Mouse (Mus musculus) stomach, embryonic 15.5 days (tissue): ENCODE results near the gene Tada3. TPM values are rescaled to one million over a fixed set of nuclear protein-coding genes. Genes with fewer than 3 reads are reported as not detected.
A peak's percentile ranks its signal among the peaks of the same experiment; 100 is the strongest.

Experiments
- ATAC-seq: fragments of 200-750 bp; cut with Nextera tagmentation; 2 replicates; pipeline ENCODE4 v1.8.0; 2017; ENCODE audit warnings: low read depth, moderate number of reproducible peaks, moderate TSS enrichment; ENCODE audit not compliant: insufficient read depth, low FRiP score
- H3K27ac ChIP-seq: fragments of 300-500 bp; sonication (generic); 2 replicates; pipeline ENCODE4 v1.5.1; 2015; ENCODE audit warnings: mild to moderate bottlenecking, inconsistent platforms
- H3K27me3 ChIP-seq: fragments of 300-500 bp; sonication (generic); replicated peaks from 2 replicates; pipeline ENCODE4 v1.6.1; 2015; ENCODE audit warnings: inconsistent platforms
- H3K36me3 ChIP-seq: fragments of 300-500 bp; sonication (generic); 2 replicates; pipeline ENCODE4 v1.6.1; 2015; ENCODE audit warnings: inconsistent platforms
- H3K4me1 ChIP-seq: fragments of 300-500 bp; sonication (generic); 2 replicates; pipeline ENCODE4 v1.6.1; 2015; ENCODE audit warnings: inconsistent platforms
- H3K4me2 ChIP-seq: fragments of 300-500 bp; sonication (generic); 2 replicates; pipeline ENCODE4 v1.6.1; 2015; ENCODE audit warnings: mild to moderate bottlenecking, inconsistent platforms
- H3K4me3 ChIP-seq: fragments of 300-500 bp; sonication (generic); replicated peaks from 2 replicates; pipeline ENCODE4 v1.5.1; 2015; ENCODE audit warnings: inconsistent platforms
- H3K9ac ChIP-seq: fragments of 300-500 bp; sonication (generic); 2 replicates; pipeline ENCODE4 v1.6.1; 2015; ENCODE audit warnings: inconsistent platforms
- H3K9me3 ChIP-seq: fragments of 300-500 bp; sonication (generic); 2 replicates; pipeline ENCODE4 v1.6.1; 2016; ENCODE audit warnings: inconsistent platforms
- WGBS: fragments of 180-500 bp; shearing (Covaris S2); methylation state at CpG from one replicate; pipeline ENCODE4 v1.1.7; 2015; 5-methylcytosine and 5-hydroxymethylcytosine counted together
- polyA plus RNA-seq: library from polyadenylated mRNA; unstranded; fragments of >200 nt; fragmentation: Nextera tagmentation; extraction: Ambion mirVana; gene quantifications from 2 replicates; pipeline ENCODE4 v1.2.1, GENCODE M21; 2015

The Tada3 gene
- polyA plus RNA-seq, 1 experiment from 2014 or later: 44.2 TPM

- peaks cover 80% of the 10 kb centered on the region for H3K36me3 ChIP-seq
- 78% methylated on average over 11 of the region's 11 CpGs for WGBS
- no peak overlapping the region for H3K4me2 ChIP-seq
- H3K9ac ChIP-seq: no peak overlapping the region
- H3K27me3 ChIP-seq: no peaks in the 10 kb centered on the region
- H3K9me3 ChIP-seq: no peaks in the 10 kb centered on the region
- H3K4me1 ChIP-seq: no peaks in the 10 kb centered on the region
- no peak for ATAC-seq
- H3K27ac ChIP-seq: no peak overlapping the region
- H3K4me3 ChIP-seq: no peak overlapping the region
These were observed 7.6 kb upstream of the Tada3 start for GRCm38 (mm10) chr6:113385160-113385714.

GRCm38 (mm10) chr6:113384351-113384927 lies 6.8 kb upstream of the Tada3 start:
- ATAC-seq: no peak
- no peaks in the 10 kb centered on the region for H3K27me3 ChIP-seq
- H3K9me3 ChIP-seq: no peaks in the 10 kb centered on the region
- H3K9ac ChIP-seq: no peak overlapping the region
- WGBS: 93% methylated on average over 8 of the region's 8 CpGs
- H3K4me1 ChIP-seq: peaks cover under 1% of the 10 kb centered on the region; the same call in 1 of the 2 replicates
- no peak overlapping the region for H3K4me3 ChIP-seq
- peaks cover 73% of the 10 kb centered on the region for H3K36me3 ChIP-seq
- no peak overlapping the region for H3K4me2 ChIP-seq
- no peak overlapping the region for H3K27ac ChIP-seq

- no peak overlapping the region for H3K4me3 ChIP-seq
- ATAC-seq: no peak
- H3K9ac ChIP-seq: no peak overlapping the region
- no peaks in the 10 kb centered on the region for H3K27me3 ChIP-seq
- 89% methylated on average over 11 of the region's 11 CpGs for WGBS
- peaks cover 45% of the 10 kb centered on the region for H3K36me3 ChIP-seq
- H3K27ac ChIP-seq: no peak overlapping the region
- H3K9me3 ChIP-seq: no peaks in the 10 kb centered on the region
- H3K4me1 ChIP-seq: peaks cover 15% of the 10 kb centered on the region
- no peak overlapping the region for H3K4me2 ChIP-seq
These were observed 2.8 kb upstream of the Tada3 start for GRCm38 (mm10) chr6:113380480-113380879.

DNA sequence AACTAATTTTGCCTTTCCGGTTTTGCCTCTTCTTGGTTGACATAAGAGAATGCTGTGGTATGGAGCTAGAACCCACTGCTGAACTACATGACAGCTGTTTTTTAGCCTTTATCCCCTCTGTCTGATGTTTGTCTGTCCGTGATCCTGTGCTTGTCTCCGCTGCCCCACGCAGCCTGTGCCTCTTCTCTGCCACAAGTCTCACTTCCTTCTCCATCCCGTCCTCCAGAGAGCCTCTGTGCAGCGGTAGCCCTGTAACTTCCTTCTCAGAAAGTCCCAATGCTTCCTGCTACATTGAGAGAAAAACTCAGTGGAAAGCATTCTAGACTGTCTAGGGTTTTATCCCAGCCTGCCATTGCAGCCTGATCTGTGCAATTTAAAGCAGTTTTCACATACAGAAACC lies 1.6 kb upstream of the Tada3 start:
- 73% methylated on average over 6 of the region's 6 CpGs for WGBS
- Histone ChIP-seq H3K27ac (no peak overlapping the region), H3K27me3 (no peaks in the 10 kb centered on the region), H3K4me2 (peak overlapping the region; percentile 71), H3K4me1 (peaks cover 15% of the 10 kb centered on the region), H3K36me3 (peaks cover 43% of the 10 kb centered on the region), H3K9me3 (no peaks in the 10 kb centered on the region), H3K4me3 (peak overlapping the region; percentile 99), H3K9ac (no peak overlapping the region)
- ATAC-seq: no peak

DNA sequence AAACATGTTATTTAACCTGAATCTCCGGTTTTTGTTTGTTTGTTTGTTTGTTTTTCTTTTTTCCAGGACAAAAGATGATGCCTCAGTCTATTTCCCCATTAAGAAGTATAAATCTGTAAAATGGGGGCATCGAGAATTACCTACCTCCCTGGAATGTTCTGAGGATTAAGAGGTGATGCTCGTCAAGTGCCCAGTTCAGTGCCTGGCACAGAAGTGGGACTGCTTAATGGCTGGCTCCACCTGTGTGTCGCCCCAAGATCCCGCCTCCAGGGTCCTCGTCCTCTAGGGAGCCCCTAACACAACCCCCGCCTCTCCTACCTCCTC lies 549 bp downstream of the Tada3 start:
- Histone ChIP-seq H3K27me3 (no peaks in the 10 kb centered on the region), H3K4me2 (peak overlapping the region; percentile 71), H3K36me3 (peaks cover 45% of the 10 kb centered on the region), H3K9me3 (no peaks in the 10 kb centered on the region), H3K4me1 (peaks cover 15% of the 10 kb centered on the region), H3K4me3 (peak overlapping the region; percentile 99), H3K9ac (peak overlapping the region; percentile 98), H3K27ac (peak overlapping the region; percentile 98)
- WGBS: 4% methylated on average over 7 of the region's 7 CpGs
- ATAC-seq: no peak

DNA sequence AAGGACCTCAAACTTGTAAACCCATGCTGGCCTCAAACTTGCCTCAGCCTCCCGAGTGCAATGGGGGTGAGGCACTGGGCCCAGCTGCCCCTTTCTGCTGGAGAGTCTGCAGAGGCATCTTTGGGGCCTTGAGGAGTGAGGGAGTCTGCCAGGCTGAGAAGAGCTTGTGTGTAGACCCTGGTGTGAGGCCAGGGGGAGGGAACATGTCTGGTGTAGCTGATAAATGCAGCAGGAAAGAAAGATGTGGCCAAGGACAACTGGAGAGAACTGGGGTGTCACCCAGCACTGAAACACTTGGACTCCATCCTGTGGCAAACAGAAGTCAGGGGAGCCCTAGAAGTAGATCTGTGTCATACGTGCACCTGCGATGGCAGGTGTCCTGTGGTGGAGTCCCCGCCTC lies 4.2 kb downstream of the Tada3 start:
- no peak overlapping the region for H3K27ac ChIP-seq
- 0 out of 2 replicates have a peak, but pooled peaks cover 6% of the 10 kb centered on the region for H3K4me1 ChIP-seq
- no peaks in the 10 kb centered on the region for H3K27me3 ChIP-seq
- ATAC-seq: no peak
- H3K9ac ChIP-seq: no peak overlapping the region
- H3K4me2 ChIP-seq: no peak overlapping the region
- H3K9me3 ChIP-seq: no peaks in the 10 kb centered on the region
- WGBS: 87% methylated on average over 4 of the region's 4 CpGs
- no peak overlapping the region for H3K4me3 ChIP-seq
- peaks cover 51% of the 10 kb centered on the region for H3K36me3 ChIP-seq

DNA sequence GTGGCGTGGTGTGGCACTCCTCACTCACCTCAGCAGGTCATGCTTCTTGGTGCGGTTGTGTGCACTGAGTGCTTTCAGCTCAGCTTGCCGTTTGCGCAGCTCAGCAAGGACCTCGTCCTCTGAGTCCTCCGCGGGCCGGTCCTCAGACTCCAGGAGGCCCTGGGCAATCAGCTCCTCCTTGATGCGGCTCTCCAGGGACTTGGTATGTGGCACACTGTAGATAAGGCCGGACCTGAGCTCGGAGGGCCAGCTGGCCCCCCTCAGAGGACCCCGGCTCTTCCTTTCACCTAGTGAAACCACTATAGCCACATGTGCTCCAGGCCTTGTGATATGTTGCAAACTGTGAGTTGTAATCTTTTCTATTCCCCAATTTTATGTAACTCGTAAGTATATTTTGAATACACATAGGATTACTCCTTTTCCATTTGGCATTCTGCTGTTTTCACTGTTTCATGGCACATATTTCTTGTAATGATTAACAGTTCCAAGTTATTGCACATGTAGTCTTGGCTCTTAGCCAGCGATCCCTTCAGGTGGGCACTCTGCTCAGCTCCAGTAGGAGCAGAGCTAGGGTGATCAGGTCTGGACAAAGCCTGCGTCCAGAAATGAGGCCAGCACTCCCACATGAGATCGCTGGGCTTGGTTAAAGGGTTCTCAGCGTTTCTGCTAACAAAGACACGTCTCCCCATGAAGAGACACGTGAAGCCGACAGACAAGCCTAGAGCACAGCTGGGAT lies 7.3 kb downstream of the Tada3 start:
- ATAC-seq: no peak
- no peak overlapping the region for H3K4me3 ChIP-seq
- H3K9ac ChIP-seq: no peak overlapping the region
- H3K4me2 ChIP-seq: no peak overlapping the region
- no peaks in the 10 kb centered on the region for H3K27me3 ChIP-seq
- no peaks in the 10 kb centered on the region for H3K4me1 ChIP-seq
- H3K9me3 ChIP-seq: no peaks in the 10 kb centered on the region
- H3K27ac ChIP-seq: no peak overlapping the region
- 88% methylated on average over 20 of the region's 20 CpGs for WGBS
- peaks cover 53% of the 10 kb centered on the region for H3K36me3 ChIP-seq

- H3K4me3 ChIP-seq: no peak overlapping the region
- WGBS: 81% methylated on average over 5 of the region's 5 CpGs
- H3K27me3 ChIP-seq: no peaks in the 10 kb centered on the region
- H3K27ac ChIP-seq: no peak overlapping the region
- ATAC-seq: no peak
- no peaks in the 10 kb centered on the region for H3K4me1 ChIP-seq
- no peak overlapping the region for H3K9ac ChIP-seq
- H3K36me3 ChIP-seq: peaks cover 42% of the 10 kb centered on the region
- no peaks in the 10 kb centered on the region for H3K9me3 ChIP-seq
- no peak overlapping the region for H3K4me2 ChIP-seq
These were observed 9.1 kb downstream of the Tada3 start for GRCm38 (mm10) chr6:113368577-113368976.

GRCm38 (mm10) chr6:113368124-113368523 lies 9.6 kb downstream of the Tada3 start:
- H3K27me3 ChIP-seq: no peaks in the 10 kb centered on the region
- peaks cover 38% of the 10 kb centered on the region for H3K36me3 ChIP-seq
- no peak for ATAC-seq
- H3K4me2 ChIP-seq: no peak overlapping the region
- H3K4me1 ChIP-seq: no peaks in the 10 kb centered on the region
- 91% methylated on average over 7 of the region's 7 CpGs for WGBS
- H3K4me3 ChIP-seq: no peak overlapping the region
- no peaks in the 10 kb centered on the region for H3K9me3 ChIP-seq
- H3K9ac ChIP-seq: no peak overlapping the region
- H3K27ac ChIP-seq: no peak overlapping the region

DNA sequence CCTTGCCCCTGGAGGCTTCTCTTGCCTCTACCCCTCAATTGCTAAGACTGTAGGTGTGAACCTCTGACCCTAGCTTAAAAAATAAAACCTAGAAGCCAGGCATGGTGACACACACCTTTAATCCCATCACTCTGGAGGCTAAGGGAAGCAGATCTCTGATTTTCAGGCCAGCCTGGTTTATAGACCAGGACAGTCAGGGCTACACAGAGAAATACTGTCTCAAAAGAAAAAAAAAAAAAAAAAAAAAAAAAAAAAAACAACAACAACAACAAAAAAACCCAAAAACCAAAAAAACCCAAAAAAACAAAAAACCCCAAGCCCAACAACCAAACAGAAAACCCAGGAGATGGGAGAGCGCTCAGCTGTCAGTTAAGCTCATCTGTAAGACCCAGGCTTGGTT lies 10.1 kb downstream of the Tada3 start:
- H3K27me3 ChIP-seq: no peaks in the 10 kb centered on the region
- WGBS: 100% methylated on average over 1 of the region's 1 CpGs
- no peaks in the 10 kb centered on the region for H3K9me3 ChIP-seq
- no peak overlapping the region for H3K27ac ChIP-seq
- H3K9ac ChIP-seq: no peak overlapping the region
- peaks cover 36% of the 10 kb centered on the region for H3K36me3 ChIP-seq
- ATAC-seq: no peak
- no peaks in the 10 kb centered on the region for H3K4me1 ChIP-seq
- H3K4me3 ChIP-seq: no peak overlapping the region
- no peak overlapping the region for H3K4me2 ChIP-seq

DNA sequence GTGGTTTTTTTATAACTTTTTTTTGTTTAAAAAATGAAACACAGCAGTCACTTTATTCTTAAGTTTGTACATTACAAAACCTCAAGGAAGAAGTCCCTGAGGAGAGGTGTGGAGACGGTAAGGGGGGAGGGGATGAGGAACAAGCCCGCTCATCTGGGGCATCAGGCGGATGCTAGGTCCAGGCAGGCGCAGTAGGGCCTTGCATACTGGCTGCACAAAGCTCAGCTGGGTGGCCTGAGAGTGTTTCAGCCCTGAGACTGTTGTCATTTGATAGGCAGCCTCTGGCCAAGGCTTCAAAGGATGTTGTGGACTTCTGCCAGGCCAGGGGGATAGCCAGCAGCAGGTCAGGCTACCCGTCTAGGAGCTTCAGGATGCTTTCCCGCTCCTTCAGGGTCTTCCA lies 11.0 kb downstream of the Tada3 start:
- WGBS: 96% methylated on average over 6 of the region's 6 CpGs

DNA sequence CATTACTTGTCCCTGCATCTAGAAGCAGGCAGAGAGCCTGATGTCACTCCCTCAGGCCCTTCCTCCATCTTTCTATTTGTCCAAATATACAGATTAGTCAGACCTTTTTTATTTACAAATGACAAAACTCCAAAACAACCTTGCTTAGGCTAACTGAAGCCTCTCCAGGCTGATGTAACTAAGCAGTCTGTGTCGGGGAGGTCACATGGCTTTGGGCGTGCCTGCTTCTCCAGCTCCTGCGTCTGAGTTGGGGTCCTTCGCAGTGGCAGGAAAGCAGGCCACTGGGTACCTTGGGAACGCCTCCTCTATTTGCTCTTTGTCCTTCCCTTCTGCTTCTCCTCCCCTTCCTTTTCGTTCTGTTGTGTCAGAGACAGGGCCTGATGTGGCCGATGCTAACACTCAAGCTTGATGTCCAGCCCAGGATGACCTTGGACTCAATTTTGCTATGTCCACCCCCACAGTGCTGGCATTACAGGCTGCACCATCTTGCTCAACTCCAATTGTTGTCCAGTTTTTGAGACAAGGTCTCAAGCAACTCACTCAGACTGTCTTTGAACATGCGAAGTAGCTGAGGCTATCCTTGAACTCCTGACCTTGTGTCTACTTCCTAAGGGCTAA lies 13.1 kb downstream of the Tada3 start:
- ATAC-seq: no peak
- Histone ChIP-seq H3K27ac (no peak overlapping the region), H3K27me3 (no peaks in the 10 kb centered on the region), H3K4me3 (no peak overlapping the region), H3K4me2 (no peak overlapping the region), H3K9me3 (no peaks in the 10 kb centered on the region), H3K36me3 (peaks cover 12% of the 10 kb centered on the region), H3K9ac (no peak overlapping the region), H3K4me1 (no peaks in the 10 kb centered on the region)
- WGBS: 57% methylated on average over 8 of the region's 8 CpGs

More for the DNA sequence above, 11.0 kb downstream of the Tada3 start:
- H3K4me1 ChIP-seq: no peaks in the 10 kb centered on the region
- no peaks in the 10 kb centered on the region for H3K27me3 ChIP-seq
- H3K27ac ChIP-seq: no peak overlapping the region
- no peak for ATAC-seq
- H3K9ac ChIP-seq: no peak overlapping the region
- no peak overlapping the region for H3K4me3 ChIP-seq
- no peak overlapping the region for H3K4me2 ChIP-seq
- no peaks in the 10 kb centered on the region for H3K9me3 ChIP-seq
- peaks cover 29% of the 10 kb centered on the region for H3K36me3 ChIP-seq
